Mouse (Mus musculus) cerebellum, postnatal 10 days (tissue): ENCODE measurements around the gene Rnf26.

Experiments used
- DNase-seq, 2 experiments: peaks; one replicate each; pipeline ENCODE4 v3.0.0; 2021; ENCODE audit warnings: mixed read lengths in 2 of 2

Rnf26 gene

GRCm38 (mm10) chr9:44087761-44088455, 25.4 kb downstream of the Rnf26 start:
- no peak for DNase-seq

- DNase-seq = no peak
These were observed 26.4 kb downstream of the Rnf26 start for GRCm38 (mm10) chr9:44086960-44087359.

DNA sequence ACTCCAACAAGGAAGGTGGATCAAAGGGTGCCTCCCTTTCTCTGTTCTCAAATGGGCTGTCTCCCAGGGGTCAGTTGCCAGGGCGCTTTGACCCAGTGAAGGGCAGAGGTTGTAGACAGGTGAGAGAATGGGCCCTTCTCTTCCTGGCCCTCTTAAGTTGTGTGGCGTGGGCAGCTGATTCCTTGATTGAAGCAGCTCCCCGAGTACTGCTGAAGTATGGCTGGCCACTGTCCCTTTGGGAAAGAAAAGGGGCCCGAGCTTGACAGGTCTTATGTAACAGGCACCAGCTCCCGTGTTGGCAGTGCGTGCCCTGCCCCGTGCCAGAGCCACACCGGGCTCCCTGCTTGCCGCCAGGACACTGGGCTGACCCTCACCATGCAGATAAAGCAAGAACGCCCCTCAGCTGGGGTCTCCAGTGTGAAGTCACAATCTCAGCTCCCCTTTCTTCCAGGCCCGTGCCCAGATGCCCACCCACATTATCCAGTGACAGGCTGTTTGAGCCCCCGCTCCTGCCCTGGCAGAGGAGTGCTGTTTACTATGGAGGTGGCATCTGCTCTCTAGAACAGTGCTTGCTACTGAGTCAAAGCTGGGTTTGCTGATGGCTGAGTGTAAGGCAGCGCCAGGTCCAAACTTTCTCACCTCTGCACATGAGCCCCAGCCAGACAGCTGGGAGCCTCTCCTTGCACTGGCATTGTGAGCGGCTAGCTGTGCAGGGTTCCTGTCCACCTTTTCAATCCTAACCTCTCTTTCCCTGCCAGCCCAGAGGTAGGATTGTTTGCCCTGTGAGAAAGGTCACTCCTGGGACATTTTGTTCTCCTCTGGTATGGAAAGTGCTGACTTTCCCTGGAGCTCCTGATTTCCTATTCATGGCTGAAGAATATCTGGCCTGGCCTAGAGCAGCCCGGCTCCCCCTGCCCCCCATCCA, 27.3 kb downstream of the Rnf26 start:
- DNase-seq = peak; percentile 73 to 78

GRCm38 (mm10) chr9:44085276-44085675, 28.0 kb downstream of the Rnf26 start:
- no peak for DNase-seq

DNA sequence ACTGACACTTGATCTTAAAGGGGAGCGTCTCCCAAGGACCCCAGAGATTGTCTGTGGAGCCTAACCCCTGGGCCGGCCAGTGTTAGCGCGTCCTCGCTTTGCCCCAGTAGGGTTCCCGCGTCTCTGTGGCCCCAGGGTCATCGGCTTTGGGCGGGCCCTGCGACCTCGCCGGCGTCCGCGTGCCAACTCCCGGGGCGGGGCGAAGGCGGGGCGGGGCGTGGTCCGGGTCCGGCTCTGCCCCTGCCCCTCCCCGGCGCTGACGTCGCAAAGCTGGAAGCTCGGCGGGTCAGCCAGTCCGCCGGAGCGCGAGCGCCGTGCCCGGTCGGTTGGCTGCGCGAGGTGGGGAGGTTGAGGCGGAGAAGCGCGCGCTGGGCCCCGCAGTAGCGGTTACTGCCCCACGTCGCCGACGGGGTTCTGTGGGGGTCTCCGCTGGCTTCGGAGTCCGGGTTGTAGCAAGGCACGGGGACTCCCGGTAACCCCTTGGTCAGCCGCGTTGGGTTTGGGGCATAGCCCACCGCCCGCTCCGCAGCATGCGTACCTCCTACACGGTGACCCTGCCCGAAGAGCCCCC, 28.6 kb downstream of the Rnf26 start:
- peak; percentile 96 to 97 for DNase-seq

- DNase-seq = no peak
These were observed 29.1 kb downstream of the Rnf26 start for GRCm38 (mm10) chr9:44084236-44084635.

DNA sequence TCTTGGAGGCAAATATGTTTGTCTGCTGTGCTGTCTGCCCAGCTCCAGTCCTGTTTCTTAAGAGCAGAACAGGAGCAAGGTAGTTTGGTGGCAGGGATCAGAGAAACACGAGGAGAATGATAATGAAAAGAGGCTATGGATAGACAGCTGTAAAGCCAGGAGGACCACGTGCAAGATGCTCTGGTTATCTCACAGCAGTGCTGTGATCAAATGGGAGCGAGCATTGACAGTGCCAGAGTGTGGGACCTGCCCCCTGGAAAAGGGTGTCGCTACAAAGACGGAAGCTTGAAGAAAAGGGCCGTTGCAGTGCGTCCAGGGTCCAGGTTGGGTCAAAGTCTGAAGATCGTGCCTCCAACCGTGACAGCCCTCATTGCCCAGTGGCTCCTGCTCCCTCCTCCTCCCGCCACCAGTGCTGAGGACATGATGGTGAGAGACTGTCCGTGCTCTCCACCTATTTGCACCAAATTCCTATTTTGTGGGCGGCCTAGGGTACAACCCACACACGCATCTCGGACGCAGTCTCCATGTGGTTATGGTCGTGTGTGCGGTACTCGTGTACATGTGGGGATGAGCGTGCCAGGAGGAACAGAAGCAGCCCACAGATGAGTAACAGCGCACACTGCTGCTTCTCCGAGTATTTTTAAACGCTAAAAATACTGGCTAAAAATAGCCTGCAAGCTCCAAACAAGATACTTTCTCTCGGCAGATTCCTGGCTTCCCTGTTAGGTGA, 29.8 kb downstream of the Rnf26 start:
- DNase-seq = no peak

GRCm38 (mm10) chr9:44082266-44082665, 31.1 kb downstream of the Rnf26 start:
- no peak for DNase-seq

GRCm38 (mm10) chr9:44081581-44081980, 31.7 kb downstream of the Rnf26 start:
- no peak for DNase-seq

GRCm38 (mm10) chr9:44080953-44081352, 32.4 kb downstream of the Rnf26 start:
- no peak for DNase-seq

DNA sequence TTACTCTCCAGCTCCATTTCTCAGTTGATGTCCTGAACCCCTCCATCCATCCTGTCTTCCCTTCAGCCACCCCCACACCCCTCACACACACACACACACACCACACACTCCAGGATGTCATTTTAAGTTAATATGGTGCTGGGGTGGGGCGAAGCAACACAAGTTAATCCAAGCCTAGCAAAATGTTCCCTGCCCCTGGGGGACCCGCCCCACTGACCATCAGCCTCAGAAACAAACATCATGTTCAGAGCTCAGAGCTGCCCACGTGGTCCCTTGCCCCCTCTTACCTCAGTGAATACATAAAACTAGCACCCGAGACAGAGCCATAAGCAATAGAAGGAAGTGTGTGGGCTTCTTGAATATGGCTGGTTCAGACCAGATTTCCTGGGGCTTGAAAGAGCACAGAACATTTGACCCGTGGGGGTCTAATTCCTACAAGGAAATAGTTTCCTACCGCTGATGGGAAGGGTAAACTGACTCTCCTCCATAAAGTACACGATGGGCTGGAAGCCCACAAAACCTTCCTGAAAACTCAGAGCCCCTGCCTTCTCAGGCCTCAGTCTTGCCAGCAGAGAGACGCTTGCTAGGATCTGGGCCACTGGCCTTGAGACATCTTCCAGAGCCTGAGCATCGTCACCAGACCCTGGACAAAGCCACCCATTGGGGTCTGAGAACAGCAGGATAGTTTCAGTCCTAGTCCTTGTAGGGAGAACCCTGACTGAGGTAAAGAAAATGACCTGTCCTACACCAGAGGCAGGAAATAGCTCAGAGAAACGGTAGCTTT, 33.1 kb downstream of the Rnf26 start:
- no peak for DNase-seq

GRCm38 (mm10) chr9:44078955-44079756, 34.2 kb downstream of the Rnf26 start:
- peak; percentile 91 to 95 for DNase-seq

GRCm38 (mm10) chr9:44078136-44078797, 35.0 kb downstream of the Rnf26 start:
- DNase-seq = no peak

GRCm38 (mm10) chr9:44077266-44077910, 35.9 kb downstream of the Rnf26 start:
- DNase-seq = no peak

DNA sequence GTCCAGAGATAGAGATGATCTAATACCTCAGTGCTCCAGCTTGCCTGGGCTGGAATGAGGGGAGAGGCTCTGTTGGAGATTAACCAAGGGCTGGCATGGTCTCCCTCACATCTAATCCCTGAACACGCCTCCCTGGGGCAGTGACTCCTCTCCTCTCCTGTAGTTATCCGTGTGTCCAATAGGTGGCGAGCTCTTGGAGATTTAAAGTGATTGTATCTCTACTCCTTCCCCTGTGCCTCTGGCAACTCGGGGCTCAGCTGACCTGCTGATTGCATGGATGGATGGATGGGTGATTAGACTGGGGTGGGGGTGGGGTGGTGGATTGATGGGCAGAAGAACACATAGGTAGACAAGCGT, 36.6 kb downstream of the Rnf26 start:
- peak; percentile 83 to 86 for DNase-seq

DNA sequence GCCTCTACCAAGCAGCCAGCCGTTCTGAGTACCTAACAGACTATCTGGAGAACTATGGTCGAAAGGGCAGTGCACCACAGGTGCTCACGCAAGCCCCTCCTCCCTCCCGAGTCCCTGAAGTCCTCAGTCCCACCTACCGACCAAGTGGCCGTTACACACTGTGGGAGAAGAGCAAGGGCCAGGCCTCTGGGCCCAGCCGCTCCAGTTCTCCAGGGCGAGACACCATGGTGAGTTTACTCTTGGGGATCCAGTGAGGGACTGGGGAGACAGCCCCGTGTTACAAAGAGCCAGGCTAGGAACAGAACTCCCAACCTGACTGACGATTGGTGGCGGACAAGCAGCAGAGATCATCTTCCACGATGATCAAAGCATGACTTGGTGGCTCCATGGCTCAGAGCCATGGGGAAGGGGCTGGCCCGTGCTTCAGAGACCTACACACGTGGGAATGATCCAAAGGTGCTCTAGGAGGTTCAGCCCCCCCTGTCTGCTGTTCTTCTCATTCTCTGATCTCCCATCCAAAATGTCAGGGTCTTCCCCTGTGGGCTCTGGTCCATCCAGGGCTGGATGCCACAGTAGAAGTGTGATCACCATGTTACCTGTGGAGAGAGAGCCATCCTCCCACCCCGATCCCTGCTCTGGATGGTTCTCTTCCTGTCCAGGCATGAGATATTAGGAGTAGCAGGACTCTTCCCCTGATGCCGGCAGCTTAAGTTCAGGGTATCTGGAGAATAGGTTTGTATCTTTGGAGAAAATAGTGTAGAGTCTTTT, 37.1 kb downstream of the Rnf26 start:
- DNase-seq = no peak

DNA sequence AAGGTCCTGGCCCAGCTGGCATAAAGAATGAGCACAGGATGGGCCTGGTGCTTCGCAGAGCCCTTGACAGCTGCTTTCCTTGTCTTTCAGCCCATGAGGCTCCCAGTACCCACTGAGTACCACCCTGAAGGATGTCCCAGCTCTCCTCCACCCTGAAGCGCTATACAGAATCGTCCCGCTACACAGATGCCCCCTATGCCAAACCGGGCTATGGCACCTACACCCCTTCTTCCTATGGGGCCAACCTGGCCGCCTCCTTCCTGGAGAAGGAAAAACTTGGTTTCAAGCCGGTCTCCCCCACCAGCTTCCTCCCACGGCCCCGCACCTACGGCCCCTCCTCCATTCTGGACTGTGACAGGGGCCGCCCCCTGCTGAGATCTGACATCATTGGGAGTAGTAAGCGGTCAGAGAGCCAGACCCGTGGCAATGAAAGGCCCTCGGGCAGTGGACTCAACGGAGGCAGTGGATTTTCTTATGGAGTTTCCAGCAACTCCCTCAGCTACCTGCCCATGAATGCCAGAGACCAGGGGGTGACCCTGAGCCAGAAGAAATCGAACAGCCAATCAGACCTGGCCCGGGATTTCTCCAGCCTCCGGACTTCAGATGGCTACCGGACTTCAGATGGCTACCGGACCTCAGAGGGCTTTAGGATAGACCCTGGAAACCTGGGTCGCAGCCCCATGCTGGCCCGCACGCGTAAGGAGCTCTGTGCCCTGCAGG, 37.9 kb downstream of the Rnf26 start:
- DNase-seq = peak; percentile 49 to 53

DNA sequence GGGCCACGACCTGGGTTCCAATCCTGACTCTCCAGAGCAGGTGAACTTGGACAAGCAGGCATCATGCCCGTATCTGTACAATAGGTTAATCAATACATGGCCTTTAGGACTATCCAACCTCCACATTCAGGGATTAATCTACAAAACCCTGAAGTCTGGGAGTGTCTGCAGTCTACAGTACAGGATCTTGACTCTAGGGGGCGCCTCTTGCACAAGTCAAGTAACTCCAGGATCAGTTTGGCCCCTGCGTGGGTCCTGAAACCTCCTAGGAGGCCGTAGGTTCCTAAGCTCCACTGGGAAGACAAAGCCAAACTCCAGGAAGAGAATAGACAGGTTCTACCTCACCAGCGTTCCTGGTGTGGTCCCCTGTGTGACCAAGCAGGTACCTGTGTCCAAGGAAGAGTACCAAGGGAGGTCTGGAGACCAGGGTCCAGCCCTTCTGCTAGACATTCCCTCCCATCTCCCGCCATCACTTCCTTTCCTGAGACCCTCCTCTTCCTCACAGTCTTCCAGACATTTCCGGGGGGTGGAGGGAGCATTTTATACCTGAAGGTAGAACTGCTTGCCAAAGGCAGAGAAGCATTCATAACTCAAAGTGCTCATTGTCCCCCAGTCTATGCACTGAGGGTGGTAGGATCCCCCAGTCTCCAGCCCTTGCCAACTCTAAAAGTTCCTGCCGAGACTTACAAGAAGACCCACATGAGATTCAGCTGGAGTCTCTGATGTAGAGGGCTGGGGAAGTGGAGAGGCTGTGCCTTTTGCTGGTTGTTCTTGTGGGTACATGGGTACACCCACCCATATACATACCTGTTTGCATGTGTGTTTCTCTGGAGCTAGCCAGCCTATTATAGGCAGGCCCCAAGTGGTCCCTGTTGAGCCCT, 38.7 kb downstream of the Rnf26 start:
- peak; percentile 56 to 66 for DNase-seq
